Mouse (Mus musculus) frontal cortex, postnatal 14 days (tissue): ENCODE measurements at regions not wholly inside any gene's neighbourhood (a gene's known extent, or its start where the extent isn't known, plus 50 kb on each side); places are given as distances from the start of the nearest gene placed in this dataset.

Experiments used
- DNase-seq, 2 experiments: peaks; one replicate each; pipeline ENCODE4 v3.0.0; 2022; ENCODE audit warnings: low spot score in 2 of 2

DNA sequence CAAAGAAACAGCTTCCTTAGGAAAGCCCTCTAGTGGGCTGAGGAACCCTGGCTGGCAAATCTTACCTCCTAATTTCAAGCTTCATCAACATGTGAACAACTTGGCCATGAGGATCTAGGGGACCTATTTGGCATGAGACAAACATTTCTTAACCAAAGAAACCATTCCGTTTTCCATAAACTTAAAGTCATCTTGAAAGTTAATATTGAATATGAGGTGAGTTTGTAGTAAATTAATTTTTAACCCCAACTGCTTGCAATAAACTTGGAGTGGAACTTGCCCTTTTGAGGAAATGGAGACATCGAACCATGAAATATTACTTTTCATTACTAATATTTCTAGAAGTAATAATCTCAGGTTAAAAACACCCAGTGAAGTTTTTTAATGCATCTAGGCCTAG, 229.7 kb downstream of the Cdh26 start:
- DNase-seq, result no peak

GRCm38 (mm10) chr2:178662396-178662795, 232.1 kb downstream of the Cdh26 start:
- no peak for DNase-seq

DNA sequence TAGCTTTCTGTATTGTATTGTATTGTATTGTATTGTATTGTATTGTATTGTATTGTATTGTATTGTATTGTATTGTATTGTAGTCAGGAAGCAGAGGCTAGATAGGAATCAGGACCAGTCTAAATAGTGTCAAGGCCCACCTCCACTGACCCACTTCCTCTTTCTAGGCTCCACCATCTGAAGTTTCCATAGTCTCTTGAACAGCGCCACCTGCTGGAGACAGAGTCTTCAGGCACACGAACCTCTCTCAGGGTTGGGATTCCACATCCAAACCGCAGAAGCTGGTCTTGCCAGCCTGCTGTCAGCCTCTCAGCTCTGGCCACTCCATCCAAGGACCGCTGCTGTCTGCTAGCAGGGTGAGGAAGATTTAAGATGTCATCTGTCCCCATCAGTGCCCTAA, 234.6 kb downstream of the Cdh26 start:
- DNase-seq, result peak; percentile 18 to 43

DNA sequence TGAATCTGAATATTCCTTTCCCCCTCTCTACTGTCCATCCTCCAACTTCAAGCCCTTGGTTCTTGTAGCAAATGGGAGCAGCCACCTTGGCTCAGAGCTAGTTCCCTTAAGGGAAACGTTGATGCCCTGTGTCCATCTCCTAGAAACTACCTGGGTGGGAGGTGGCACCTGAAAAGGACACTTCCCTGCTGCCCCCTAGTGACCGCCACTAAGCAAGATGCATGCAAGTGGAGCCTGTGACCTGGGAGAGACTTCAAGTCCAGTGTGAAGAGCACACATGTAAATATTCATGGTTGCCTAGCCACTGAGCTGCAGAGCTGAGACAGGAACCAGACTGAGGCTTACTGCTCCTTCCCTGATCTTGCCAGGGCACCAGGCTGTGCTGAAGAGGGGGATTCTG, 238.1 kb downstream of the Cdh26 start:
- DNase-seq, result no peak

GRCm38 (mm10) chr2:178670952-178671351, 240.6 kb downstream of the Cdh26 start:
- no peak for DNase-seq

GRCm38 (mm10) chr2:178673621-178674020, 243.3 kb downstream of the Cdh26 start:
- no peak for DNase-seq

DNA sequence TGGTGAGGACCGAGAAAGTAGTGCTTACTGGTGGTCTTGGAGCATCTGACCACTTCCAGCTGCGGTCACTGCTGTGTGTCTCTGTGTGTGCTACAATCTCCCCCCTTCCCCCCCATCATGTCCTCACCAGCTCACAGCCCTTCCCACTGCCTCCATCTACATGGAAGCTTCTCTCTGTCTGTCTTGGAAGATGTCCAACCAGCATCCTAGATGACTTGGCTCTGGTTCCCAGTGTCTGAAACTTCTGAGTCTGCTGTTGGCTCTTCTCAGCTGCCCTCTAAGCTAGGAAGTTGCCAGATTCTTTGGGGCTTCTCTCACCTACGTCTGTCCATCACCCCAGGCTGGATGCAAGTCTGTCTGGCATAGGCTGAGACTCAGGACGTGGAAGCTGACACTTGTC, 244.3 kb downstream of the Cdh26 start:
- no peak for DNase-seq

DNA sequence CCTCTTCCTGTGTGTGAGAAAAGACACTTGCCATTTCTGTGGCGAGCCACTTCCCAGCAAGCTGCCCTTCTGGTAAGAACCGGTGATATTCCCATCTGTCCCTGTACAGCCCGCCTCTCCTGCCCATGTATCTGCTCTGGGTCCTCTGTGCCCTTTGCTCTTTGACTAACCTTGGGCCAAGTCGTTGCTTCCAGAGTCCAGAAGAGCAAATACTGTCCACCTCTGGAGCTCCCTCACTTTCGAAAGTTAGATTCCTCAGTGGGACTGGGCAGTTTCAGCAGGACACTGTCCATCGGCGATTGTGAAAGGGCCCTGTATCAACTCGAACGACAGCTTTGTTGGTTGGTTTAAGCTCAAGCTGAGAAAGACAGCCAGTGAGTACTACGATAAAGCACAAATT, 246.6 kb downstream of the Cdh26 start:
- DNase-seq, result no peak

GRCm38 (mm10) chr2:178680368-178680767, 250.0 kb downstream of the Cdh26 start:
- DNase-seq, result no peak

DNA sequence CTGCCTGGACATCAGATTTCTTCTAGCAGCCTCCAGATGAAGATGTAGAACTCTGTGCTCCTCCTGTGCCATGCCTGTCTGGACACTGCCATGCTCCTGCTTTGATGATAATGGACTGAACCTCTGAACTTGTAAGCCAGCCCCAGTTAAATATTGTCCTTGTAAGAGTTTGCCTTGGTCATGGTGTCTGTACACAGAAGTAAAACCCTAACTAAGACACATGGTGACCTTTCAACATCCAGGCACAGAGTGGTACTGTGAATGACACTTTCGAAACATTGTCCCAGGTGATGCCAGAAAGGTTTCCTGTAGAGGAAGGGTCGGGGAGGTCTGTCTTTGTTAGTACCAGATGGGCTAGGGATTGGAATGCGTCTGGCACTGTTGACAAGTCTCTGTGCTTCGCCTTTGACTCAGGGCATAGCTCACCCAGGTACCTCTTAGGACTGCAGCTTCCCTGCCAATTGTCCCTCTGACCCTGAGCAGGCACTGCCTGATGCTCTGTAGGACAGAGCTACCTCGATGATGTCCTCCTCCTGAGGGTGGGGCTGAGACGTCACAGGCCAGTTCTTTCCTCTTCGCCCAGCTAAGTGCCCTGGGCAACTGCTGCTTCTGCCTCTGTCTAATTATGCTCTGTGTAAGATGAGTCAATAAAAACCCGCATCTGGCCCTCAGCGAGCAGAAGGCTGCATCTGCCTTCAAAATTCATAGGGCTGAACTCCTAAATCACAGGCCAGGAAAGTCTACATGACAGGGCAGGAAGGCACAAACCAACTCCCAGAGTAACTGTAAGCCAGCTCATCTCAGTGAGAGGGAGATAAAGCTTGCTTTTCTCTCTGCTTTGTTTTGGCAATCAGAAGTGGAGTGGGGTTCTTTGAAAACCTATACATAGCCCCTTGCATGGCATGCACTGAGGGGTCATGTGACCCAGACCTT, 254.0 kb downstream of the Cdh26 start:
- DNase-seq, result no peak

DNA sequence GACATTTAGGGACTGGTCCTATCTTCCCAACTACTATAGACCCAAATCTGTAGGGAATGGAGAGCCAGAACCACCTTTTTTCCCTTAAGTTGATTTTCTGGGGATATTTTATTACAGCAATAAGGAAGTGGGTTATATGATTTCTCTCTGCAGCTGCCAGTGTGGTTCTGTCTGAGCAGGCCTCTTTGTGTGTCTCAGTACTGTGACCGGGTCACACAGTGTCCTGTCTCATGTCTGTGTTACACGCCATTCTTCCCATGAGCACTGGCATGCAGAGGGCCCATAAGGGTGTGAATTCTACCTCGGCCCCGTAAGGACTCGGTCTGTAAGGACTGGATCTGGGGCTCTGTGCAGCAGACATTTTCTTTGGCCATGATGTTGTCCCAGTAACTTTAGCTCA, 254.9 kb downstream of the Cdh26 start:
- no peak for DNase-seq

DNA sequence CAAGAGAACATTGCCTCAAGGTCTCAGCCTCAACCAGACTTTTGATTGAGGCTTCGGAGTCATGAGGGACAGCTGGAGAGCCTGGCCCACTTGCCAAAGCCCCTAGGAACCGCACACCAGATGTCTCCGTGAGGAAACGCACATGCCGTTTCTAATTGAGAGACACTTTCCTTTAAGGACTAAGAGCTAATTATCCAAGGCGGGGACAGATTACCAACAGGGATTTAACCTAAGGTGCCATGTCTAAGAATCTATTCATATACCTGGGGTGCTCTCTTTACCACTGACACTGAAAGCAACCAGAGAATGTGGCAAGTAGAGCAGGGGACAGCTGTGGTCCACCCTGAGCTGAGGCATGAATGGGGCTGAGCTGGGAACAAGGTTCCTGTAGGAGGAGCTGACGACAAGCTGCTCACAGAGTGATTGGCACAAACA, 255.9 kb downstream of the Cdh26 start:
- DNase-seq, result no peak

GRCm38 (mm10) chr2:178688586-178688985, 258.3 kb downstream of the Cdh26 start:
- DNase-seq, result no peak

DNA sequence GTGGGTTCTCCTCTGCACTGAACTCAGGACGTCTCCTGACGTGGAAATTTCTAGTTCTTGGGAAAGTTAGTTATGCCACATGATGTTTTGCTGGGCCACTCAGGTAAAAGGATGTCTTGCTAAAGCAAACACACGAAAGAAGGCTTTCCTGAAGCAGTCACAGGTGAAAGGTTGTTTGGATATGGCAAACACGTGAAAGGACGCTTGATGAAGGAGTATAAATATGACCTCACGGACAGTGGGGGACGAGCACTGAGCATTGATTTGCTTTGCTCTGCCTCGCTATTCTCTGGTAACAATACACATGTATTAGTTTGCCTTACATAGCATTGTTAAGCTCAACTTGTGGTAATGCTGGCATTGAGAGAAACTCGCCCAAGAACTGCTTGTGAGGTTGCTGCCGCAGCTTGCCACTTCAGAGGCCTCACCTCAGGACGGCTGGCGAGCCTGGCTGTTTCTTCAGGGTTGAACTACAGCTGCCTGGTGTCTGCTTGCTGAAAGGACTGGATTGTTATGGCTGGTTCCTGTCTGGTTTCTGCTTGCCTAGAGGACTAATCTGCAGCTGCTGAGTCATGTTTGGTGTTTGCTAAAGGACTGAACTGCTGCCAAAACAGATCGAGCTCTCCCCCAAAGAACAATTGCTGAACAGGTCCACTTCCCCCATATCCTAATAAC, 261.0 kb downstream of the Cdh26 start:
- DNase-seq, result peak in 1 of 2 experiments; percentile 13

DNA sequence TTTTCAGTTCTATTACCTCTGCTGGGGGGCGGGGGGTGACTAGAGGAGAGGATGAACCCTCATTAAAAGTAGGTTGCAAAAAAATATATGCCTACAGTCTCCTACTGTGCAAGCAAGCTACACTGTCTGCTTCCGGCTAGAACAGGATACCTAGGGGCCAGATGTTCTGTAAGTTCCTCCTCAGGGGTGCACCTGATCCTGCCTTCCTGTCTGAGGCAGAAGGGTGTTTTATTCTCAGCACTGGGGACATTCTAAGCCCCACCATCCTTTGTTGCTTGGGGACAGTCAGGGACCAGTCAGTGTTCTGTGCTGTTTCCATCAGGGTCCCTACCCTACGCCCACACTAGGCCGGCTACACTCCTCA, 261.5 kb downstream of the Cdh26 start:
- no peak for DNase-seq

DNA sequence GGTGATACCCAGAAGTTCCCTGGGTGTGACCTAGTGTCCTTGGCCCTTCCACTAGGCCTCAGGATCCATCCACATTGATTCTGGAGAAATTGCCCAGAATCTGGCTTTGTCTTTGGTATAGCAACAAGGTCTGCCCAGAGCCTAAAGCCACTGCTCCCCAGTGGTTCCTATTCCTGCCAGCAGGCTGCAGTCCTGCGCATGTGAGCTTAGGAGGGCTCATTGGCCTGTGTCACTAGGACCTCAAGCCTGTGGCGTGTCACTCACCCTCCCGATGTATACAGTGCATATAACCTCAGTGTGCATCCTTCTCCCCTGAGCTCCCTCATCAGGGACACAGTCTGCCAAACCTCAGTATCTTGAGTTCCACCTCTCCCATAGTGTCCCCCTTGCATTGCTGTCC, 261.9 kb downstream of the Cdh26 start:
- no peak for DNase-seq

GRCm38 (mm10) chr2:178698648-178699047, 268.3 kb downstream of the Cdh26 start:
- DNase-seq, result peak; percentile 70 to 75

DNA sequence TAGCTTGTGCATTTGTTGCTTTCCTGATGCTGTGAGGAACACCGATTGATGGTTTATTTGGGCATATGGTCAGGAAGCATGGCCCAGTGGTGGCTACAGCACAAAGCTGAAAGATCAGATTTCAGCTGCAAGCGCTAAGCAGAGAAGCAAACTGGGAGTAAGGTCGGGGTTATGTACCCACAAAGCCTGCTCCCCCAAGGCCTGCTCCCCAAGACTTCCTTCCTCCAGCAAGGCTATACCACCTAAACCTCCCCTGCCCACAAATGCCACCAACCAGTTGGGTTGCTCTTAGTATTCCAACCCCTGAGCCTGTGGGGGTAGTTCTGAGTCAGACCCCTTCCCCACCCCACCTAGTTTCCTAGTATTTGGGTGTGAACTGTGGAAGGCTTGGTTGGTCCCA, 270.5 kb downstream of the Cdh26 start:
- DNase-seq, result no peak

- DNase-seq, result no peak
These were observed 274.2 kb downstream of the Cdh26 start for GRCm38 (mm10) chr2:178704510-178704909.

DNA sequence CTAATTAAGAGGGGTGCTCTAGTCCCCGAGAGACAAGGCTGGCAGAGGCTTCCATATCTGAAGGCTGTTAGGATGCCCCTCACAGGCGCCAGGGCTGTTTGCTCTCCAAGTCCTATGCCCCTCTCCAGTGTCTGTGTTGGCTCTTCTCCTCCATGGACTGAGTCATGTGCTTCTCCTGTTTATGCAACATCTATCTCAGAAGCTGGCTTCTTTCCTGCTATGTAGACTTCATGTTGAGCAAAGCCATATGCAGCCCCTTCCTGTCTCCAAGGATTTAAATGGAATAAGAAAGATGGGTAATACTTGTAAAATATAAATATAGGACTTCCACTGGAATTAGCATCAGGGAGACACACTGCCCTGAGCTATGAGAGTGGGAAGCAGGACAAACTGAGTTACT, 278.3 kb downstream of the Cdh26 start:
- no peak for DNase-seq

GRCm38 (mm10) chr2:178709192-178709881, 279.0 kb downstream of the Cdh26 start:
- no peak for DNase-seq

DNA sequence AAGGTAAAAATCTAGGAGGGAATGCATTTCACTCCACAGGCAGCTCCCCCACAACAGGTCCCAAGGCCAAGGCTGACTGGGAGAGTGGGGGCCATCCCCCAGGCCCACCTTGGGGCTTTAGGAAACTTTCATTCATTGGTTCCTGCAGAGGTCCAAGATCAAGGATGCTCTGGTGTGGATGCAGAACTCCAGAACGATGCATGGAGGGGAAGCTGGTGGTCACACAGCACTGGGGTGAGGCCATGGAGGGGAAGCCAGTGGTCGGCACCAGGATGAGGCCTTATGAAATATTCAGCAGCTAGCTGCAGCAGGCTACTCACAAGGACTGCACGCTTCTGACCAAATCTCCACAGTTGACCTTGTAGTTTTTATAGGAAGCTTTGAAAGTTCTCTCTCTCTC, 279.7 kb downstream of the Cdh26 start:
- no peak for DNase-seq
